Mouse (Mus musculus) gastrocnemius, postnatal 36 days (tissue): ENCODE results near the gene Aldh5a1. TPM values are rescaled to one million over a fixed set of nuclear protein-coding genes. Genes with fewer than 3 reads are reported as not detected.
"Not testable (repeated sequence)": the region's sequence is repeated elsewhere in the genome, so short reads cannot be mapped to it uniquely, and the experiment has no call there.

Source experiments
- DNase-seq, 2 experiments: peaks; one replicate each; pipeline ENCODE4 v3.0.0; 2022
- intact Hi-C: fragments of 180-260 bp; cut with DNase I; formaldehyde crosslinking; loops from one replicate; pipeline ENCODE4 v1.15.1; 2025
- long read RNA-seq, 2 experiments: library from polyadenylated mRNA; stranded (forward); transcript quantifications; one replicate each; pipeline ENCODE4 v2.0.0; 2021
- total RNA-seq, 2 experiments: library from RNA; stranded (reverse); gene quantifications; 2 replicates each; pipeline ENCODE4 v1.2.3; 2021

Aldh5a1 gene
- total RNA-seq, result 1 to 10 TPM; 6.3 to 8.3 TPM
- long read RNA-seq, experiment 1, full-length matches to known transcripts, result 4 of 12 reads
- long read RNA-seq, experiment 1, partial matches to known transcripts, result 1 of 12 reads
- long read RNA-seq, experiment 1, other reads (novel, unspliced or antisense), result 7 of 12 reads
- long read RNA-seq, experiment 2, full-length matches to known transcripts, result 2 of 4 reads
- long read RNA-seq, experiment 2, partial matches to known transcripts, result 0 of 4 reads
- long read RNA-seq, experiment 2, other reads (novel, unspliced or antisense), result 2 of 4 reads

- peak; percentile 33 to 56 for DNase-seq
- intact Hi-C loops, result no loop called here
These were observed at the start of gene Aldh5a1 for GRCm38 (mm10) chr13:24937108-24937838. TSS of gene Aldh5a1 (minus strand) at chr13:24937661.

- no peak for DNase-seq
- intact Hi-C loops, result no loop called here
These were observed 48.0 kb upstream of the Aldh5a1 start for GRCm38 (mm10) chr13:24985435-24985834.

GRCm38 (mm10) chr13:24981031-24981430, 43.6 kb upstream of the Aldh5a1 start:
- intact Hi-C loops, result no loop called here

GRCm38 (mm10) chr13:24977820-24978342, 40.4 kb upstream of the Aldh5a1 start:
- DNase-seq, result no peak
- intact Hi-C loops, result no loop called here

More at GRCm38 (mm10) chr13:24981031-24981430, 43.6 kb upstream of the Aldh5a1 start:
- no peak for DNase-seq

GRCm38 (mm10) chr13:24976384-24976783, 38.9 kb upstream of the Aldh5a1 start:
- no peak for DNase-seq
- intact Hi-C loops, result no loop called here

GRCm38 (mm10) chr13:24971776-24972175, 34.3 kb upstream of the Aldh5a1 start:
- intact Hi-C loops, DNase-seq: not testable (repeated sequence)

- intact Hi-C loops, result no loop called here
- no peak for DNase-seq
These were observed 28.4 kb upstream of the Aldh5a1 start for GRCm38 (mm10) chr13:24965846-24966201.

- intact Hi-C loops, result no loop called here
- DNase-seq, result no peak
These were observed 27.8 kb upstream of the Aldh5a1 start for GRCm38 (mm10) chr13:24965130-24965845.

GRCm38 (mm10) chr13:24962119-24962518, 24.7 kb upstream of the Aldh5a1 start:
- intact Hi-C loops, result no loop called here

GRCm38 (mm10) chr13:24960084-24960483, 22.6 kb upstream of the Aldh5a1 start:
- intact Hi-C loops, result no loop called here
- DNase-seq, result no peak

More at GRCm38 (mm10) chr13:24962119-24962518, 24.7 kb upstream of the Aldh5a1 start:
- no peak for DNase-seq

GRCm38 (mm10) chr13:24958671-24959070, 21.2 kb upstream of the Aldh5a1 start:
- no peak for DNase-seq
- intact Hi-C loops, result no loop called here

GRCm38 (mm10) chr13:24955500-24955899, 18.0 kb upstream of the Aldh5a1 start:
- intact Hi-C loops, result no loop called here
- DNase-seq, result no peak

- no peak for DNase-seq
- intact Hi-C loops, result no loop called here
These were observed 17.6 kb upstream of the Aldh5a1 start for GRCm38 (mm10) chr13:24955091-24955490.

- intact Hi-C loops, result no loop called here
- no peak for DNase-seq
These were observed 15.2 kb upstream of the Aldh5a1 start for GRCm38 (mm10) chr13:24952659-24953058.

- intact Hi-C loops, result no loop called here
- no peak for DNase-seq
These were observed 11.4 kb upstream of the Aldh5a1 start for GRCm38 (mm10) chr13:24948870-24949269.

- intact Hi-C loops, result no loop called here
- no peak for DNase-seq
These were observed 9.7 kb upstream of the Aldh5a1 start for GRCm38 (mm10) chr13:24947158-24947557.

- DNase-seq, result no peak
- intact Hi-C loops, result no loop called here
These were observed 8.1 kb upstream of the Aldh5a1 start for GRCm38 (mm10) chr13:24945567-24945966.

GRCm38 (mm10) chr13:24943303-24943702, 5.8 kb upstream of the Aldh5a1 start:
- intact Hi-C loops, result no loop called here
- DNase-seq, result no peak

GRCm38 (mm10) chr13:24942512-24943282, 5.2 kb upstream of the Aldh5a1 start, which contains the start of gene Gpld1:
TSS of gene Gpld1 (plus strand) at chr13:24943152.
- no peak for DNase-seq
- intact Hi-C loops, result no loop called here

GRCm38 (mm10) chr13:24939472-24939871, 2.0 kb upstream of the Aldh5a1 start:
- intact Hi-C loops, result loop anchor here (2.0 kb wide), 1 partner anchor 49 kb away; no protein-coding TSS in a partner anchor
- no peak for DNase-seq
